Mouse (Mus musculus): ENCODE data around the gene Mapt.

- TF ChIP-seq POLR2A (IDR thresholded peaks at IDR 0.05; ENCODE audit: borderline replicate concordance, insufficient read depth, low read length) (no peak), CTCF (IDR thresholded peaks at IDR 0.05; ENCODE audit: borderline replicate concordance, insufficient read depth, low read depth, low read length) (no peak)
Measured at GRCm38 (mm10) chr11:104295656-104296055, 64.5 kb downstream of the Mapt start.
